Mouse (Mus musculus): ENCODE results near the gene Gm28047. TPM values are rescaled to one million over a fixed set of nuclear protein-coding genes. Genes with fewer than 3 reads are reported as not detected.

Gm28047 gene
- polyA plus RNA-seq, 1 experiment = not detected

DNA sequence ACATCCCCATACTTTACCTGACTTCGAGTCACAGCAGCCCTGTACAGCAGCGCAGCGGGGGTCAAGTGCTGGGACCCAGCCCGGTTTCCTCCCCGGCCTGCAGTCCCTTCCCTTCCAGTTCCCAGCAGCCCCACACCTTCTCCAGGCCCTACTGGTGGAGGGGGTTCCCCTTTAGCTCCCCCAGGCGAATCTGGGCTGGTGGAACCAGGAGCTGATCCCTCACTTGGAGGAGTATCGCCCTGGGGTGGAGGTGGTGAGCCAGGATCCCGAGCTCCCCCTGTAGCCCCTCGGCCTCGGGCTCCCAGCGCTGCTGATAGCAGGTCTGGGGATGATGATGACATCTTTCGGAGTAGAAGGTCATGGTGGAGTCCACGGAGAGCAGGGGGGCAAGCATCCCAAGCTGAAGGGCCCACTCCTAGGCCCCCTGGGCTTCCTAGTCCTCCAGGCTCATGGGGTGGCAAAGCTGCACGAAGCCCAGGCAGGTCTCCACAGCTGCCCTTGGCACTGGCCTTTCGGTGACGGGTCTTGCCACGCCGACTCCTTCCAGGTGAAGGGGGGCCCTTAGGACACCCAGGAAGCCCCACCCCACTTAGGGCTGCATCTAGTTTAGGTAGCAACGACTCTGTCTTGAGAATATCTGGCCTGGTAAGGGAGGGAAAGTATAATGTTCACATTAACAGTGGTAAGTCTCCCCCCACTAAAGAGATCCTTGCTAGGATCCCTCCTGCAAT lies 123.6 kb downstream of the Gm28047 start:
- TF ChIP-seq GATA1 (IDR thresholded peaks at IDR 0.05; ENCODE audit: low read length) = no peak

DNA sequence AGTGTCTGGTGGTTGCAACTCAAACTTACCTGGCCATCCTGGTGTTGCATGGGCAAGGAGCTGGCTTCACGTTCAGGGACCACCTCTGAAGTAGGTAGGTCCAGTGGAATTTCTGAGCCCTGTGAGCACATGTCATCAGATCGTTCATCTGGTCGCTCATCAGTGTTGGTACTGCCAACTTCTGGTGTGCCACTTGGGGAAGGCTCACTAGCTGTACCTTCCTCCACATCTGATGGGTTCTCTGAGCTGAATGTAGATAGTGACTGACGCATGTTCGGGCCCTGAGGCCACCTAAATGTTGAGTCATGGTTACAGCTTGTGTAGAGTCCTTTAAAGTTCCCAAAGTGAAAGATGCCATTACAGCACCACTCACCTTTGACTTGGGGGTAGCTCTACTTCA lies 124.4 kb downstream of the Gm28047 start:
- no peak for TF ChIP-seq GATA1 (IDR thresholded peaks at IDR 0.05; ENCODE audit: low read length)

DNA sequence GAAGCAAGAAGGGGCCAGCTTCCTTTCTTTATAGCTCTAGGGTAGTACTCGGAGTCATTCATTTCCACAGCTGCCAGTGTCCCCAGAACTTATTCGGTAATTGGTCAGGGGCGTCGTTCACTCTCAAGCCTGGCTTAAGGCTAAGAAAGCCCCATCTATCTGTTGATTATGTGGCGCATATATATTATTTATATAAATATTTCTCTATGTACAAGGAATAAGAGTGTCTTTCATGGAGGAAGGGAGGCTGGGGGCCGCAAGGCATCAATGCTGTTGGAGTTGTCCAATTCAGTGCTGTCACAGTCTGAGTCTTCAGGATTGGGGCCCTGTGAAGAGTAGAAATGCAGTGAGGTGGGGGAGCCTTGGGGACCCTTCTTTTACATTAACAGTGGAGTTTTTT lies 125.0 kb downstream of the Gm28047 start:
- TF ChIP-seq GATA1 (IDR thresholded peaks at IDR 0.05; ENCODE audit: low read length) = no peak

DNA sequence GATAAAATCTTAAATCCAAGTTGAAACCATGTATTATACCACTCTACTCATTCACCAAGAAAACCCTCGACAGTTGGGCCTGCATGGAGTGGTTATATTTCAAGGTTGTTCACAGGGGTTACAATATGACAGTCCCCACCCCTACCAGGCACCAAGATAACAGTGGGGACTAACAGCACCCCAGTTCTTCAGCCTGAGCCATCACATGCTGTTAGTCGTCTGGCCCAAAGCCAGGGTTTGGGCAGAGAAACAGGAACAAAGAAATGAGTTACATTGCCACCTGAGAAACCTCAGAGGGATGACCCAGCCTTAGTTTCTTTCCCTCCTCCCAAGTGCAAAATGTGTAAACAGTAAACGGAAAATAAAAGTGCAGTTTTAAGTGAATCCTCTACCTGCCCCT lies 125.5 kb downstream of the Gm28047 start:
- TF ChIP-seq GATA1 (IDR thresholded peaks at IDR 0.05; ENCODE audit: low read length) = no peak

DNA sequence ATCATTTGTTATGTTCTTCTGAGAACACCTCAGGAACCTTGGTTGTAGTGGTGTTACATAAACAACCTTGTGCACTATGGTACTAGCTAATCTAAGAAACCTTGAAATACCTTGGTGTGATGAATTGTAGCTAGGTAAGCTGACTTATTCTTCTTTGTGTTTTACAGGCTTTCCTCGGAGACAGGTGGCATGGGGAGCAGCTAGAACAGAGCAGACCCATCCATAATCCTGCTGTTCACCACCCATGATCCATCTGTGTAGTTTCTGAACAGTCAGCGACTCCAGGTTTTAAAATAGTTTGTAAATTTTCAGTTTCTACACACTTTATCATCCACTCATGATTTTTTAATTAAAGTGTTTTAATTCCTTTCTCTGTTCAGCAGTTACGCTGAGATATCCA lies 126.5 kb downstream of the Gm28047 start:
- TF ChIP-seq GATA1 (IDR thresholded peaks at IDR 0.05; ENCODE audit: low read length) = no peak

DNA sequence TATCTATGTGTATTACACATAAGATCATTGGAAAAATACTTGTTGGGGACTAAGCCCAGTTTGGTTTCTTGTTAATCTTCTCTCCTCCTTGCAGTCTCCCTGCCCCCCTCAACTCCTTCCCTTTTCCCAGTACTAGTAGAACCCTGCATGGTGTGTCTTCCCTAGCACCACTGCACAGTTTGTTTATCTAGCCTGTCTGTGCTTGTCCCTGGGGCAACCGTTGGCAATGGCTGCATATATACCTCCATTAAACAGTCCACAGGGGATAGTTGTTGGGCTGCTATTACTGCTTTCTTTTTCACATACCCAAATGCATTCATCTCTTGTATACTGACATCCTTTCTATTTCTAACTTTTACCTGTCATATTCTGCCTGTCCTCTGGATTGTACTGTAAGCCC lies 137.2 kb downstream of the Gm28047 start:
- no peak for TF ChIP-seq GATA1 (IDR thresholded peaks at IDR 0.05; ENCODE audit: low read length)

DNA sequence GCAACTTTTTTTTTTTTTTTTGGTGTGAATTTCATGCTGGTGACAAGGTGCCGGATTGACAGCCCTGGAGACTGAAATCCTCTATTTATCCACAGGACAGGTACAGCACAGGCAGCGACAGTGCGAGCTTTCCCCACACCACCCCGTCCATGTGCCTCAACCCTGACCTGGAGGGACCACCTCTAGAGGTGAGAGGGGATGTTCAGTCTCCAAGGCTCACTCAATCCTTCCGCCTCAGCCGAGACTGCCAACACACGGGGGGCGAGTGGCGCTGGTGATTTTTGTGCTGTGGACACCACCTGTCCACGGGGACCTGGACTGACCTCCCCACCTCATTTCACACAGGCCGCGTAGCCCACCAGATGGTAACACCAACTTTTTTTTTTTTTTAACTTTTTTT lies 139.0 kb downstream of the Gm28047 start:
- no peak for TF ChIP-seq GATA1 (IDR thresholded peaks at IDR 0.05; ENCODE audit: low read length)

DNA sequence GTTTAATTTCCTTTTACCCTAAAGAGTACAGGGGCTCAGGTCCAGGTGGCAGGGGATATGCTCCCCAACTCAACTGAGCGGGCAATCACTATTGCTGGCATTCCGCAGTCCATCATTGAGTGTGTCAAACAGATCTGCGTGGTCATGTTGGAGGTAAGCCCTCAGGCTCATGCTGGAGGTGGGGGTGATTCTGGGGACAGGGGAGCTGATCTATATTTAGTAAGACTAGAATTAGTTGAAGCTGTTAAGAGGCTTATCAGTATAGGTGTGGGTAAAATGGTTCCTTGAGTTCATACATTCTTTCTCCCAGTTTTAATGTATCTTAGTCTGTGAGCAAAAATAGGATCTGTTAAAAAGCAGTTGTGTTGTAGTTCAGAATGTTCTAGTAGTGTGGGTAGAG lies 141.7 kb downstream of the Gm28047 start:
- TF ChIP-seq GATA1 (IDR thresholded peaks at IDR 0.05; ENCODE audit: low read length) = no peak

DNA sequence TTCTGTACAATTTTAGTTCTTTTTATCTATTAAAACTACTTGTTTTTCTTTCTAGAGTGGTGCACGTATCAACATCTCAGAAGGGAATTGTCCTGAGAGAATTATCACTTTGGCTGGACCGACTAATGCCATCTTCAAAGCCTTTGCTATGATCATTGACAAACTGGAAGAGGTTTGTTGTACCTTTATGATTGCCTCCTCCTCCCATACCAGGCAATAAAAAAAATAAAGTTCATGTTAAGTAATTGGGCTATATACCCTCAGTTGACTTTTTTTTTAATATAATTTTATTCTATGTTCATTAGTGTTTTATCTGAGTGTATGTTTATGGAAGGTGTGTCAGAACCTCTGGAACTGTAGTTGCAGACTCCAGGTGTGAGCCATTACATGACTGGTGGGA lies 150.3 kb downstream of the Gm28047 start:
- TF ChIP-seq GATA1 (IDR thresholded peaks at IDR 0.05; ENCODE audit: low read length) = no peak

Other genes with a start within 250 kb of the Gm28047 start
- gene Sp1, start 218.9 kb downstream of the Gm28047 start, polyA plus RNA-seq (2012) = 15.3 and 42.1 TPM in 2 replicates
- gene Amhr2, start 179.7 kb downstream of the Gm28047 start, polyA plus RNA-seq (2012) = not detected in 2 replicates
- gene Prr13, start 166.0 kb downstream of the Gm28047 start, polyA plus RNA-seq (2012) = 56.7 and 227 TPM in 2 replicates
- gene Pcbp2, start 154.5 kb downstream of the Gm28047 start, polyA plus RNA-seq (2012) = 289 and 813 TPM in 2 replicates
- not detected in 2 replicates for gene Gm10337, start 121.3 kb downstream of the Gm28047 start, polyA plus RNA-seq (2012)
- 1.2 and 1.3 TPM in 2 replicates for gene Map3k12, start 108.0 kb downstream of the Gm28047 start, polyA plus RNA-seq (2012)
- 75.2 and 86.3 TPM in 2 replicates for gene Tarbp2, start 106.9 kb downstream of the Gm28047 start, polyA plus RNA-seq (2012)
- gene Npff, start 100.1 kb downstream of the Gm28047 start, polyA plus RNA-seq (2012) = 1.4 and 1.7 TPM in 2 replicates
- gene Atf7, start 397 bp upstream of the Gm28047 start, polyA plus RNA-seq (2012) = 9.3 and 13.2 TPM in 2 replicates
- gene Atp5g2, start 47.3 kb upstream of the Gm28047 start, polyA plus RNA-seq (2012) = 65.3 and 313 TPM in 2 replicates
- 9.6 and 11.3 TPM in 2 replicates for gene Calcoco1, start 97.1 kb upstream of the Gm28047 start, polyA plus RNA-seq (2012)